Mouse (Mus musculus): Measurements from ENCODE around the gene Rnd3. TPM values are rescaled to one million over a fixed set of nuclear protein-coding genes. Genes with fewer than 3 reads are reported as not detected.

The Rnd3 gene
- total RNA-seq, 2 experiments from 2014 or later, result 2.3 TPM; not detected in 1

DNA sequence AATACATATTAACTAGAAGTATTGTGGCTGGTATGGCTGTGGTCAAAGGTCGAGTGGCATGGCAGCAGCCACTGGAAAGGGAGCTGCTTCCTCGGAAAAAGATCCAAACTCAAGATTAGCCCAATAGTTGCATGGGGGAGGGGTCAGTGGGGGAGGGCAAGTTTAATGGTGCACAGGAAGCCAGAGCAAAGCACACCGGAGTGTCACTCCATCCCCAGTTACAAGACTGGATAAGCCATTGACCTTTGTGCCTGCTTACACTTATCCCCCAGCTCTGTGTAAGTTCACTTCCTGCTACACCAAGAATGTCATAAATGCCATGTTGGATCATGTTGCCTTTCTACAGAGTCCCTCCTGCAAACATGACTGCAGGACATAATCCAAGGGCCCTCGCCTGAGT, 11.2 kb downstream of the Rnd3 start:
- ATAC-seq (replicated peaks; ENCODE audit: low FRiP score, low TSS enrichment, poor library complexity, severe bottlenecking), result no peak

DNA sequence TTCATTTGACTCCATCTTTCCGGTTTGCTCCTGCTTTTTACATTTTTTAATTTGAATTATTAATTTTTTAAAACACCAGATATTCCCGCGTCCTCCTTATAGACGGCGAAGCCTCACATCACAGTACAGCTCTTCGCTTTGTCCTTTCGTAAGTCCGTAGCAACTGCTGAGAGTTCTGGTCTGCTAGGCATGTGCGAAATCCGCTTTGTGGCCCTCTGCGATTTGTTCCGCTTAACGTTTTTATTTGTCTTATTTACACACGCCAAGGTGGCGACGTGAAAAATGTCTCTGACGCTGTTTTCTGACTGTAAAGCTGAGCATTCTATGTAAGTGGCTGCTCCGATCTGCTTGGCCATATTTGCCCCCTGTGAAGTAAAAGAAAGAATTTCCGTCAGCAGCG, 16.7 kb downstream of the Rnd3 start:
- no peak for ATAC-seq (replicated peaks; ENCODE audit: low FRiP score, low TSS enrichment, poor library complexity, severe bottlenecking)

- ATAC-seq (replicated peaks; ENCODE audit: low FRiP score, low TSS enrichment, poor library complexity, severe bottlenecking), result no peak
Observed at GRCm38 (mm10) chr2:51128090-51128489, 20.8 kb downstream of the Rnd3 start.

- ATAC-seq (replicated peaks; ENCODE audit: low FRiP score, low TSS enrichment, poor library complexity, severe bottlenecking), result no peak
Observed at GRCm38 (mm10) chr2:51110271-51110670, 38.6 kb downstream of the Rnd3 start.

DNA sequence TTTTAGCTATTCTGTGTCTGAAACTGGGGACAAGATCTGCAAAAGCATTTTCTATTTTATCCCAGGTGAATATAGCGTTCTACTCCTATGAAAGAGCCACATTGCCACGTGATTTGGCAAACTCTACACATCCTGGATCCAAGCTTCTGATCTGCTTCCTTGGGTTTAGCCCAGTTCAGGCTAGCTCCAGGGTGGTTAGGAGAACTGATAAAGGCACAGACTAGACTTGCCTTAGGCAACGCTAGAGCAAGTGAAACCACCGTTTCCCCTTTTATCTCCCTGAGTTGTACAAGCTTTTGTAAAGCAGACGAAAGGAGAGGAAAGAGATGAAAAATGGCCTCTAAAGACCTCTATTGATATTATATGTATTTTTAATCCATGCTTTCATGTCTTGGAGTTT, 40.3 kb downstream of the Rnd3 start:
- ATAC-seq (replicated peaks; ENCODE audit: low FRiP score, low TSS enrichment, poor library complexity, severe bottlenecking), result no peak

- ATAC-seq (replicated peaks; ENCODE audit: low FRiP score, low TSS enrichment, poor library complexity, severe bottlenecking), result no peak
Observed at GRCm38 (mm10) chr2:51101187-51101586, 47.7 kb downstream of the Rnd3 start.

- ATAC-seq (replicated peaks; ENCODE audit: low FRiP score, low TSS enrichment, poor library complexity, severe bottlenecking), result no peak
Observed at GRCm38 (mm10) chr2:51099987-51100386, 48.9 kb downstream of the Rnd3 start.

- ATAC-seq (replicated peaks; ENCODE audit: low FRiP score, low TSS enrichment, poor library complexity, severe bottlenecking), result no peak
Observed at GRCm38 (mm10) chr2:51099240-51099639, 49.7 kb downstream of the Rnd3 start.

- no peak for ATAC-seq (replicated peaks; ENCODE audit: low FRiP score, low TSS enrichment, poor library complexity, severe bottlenecking)
Observed at GRCm38 (mm10) chr2:51090688-51091087, 58.2 kb downstream of the Rnd3 start.

DNA sequence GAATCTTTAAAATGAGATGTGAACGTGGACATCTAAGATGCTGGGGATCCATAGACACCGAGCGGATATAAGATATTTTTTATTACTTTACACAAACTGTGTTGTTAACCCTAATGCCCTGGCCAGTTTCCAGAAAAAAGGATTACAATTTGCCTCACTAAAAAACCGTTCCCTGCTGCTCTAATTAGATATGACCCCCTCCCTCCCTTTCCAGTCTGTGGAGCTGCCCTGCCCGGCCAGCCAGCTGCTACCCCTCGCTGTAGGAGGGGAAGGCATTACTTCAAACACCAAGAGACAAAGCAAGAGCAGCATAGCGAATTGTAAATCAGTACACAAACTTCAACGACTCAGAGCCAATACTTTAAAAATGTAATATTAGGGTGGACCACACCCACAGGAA, 58.9 kb downstream of the Rnd3 start:
- ATAC-seq (replicated peaks; ENCODE audit: low FRiP score, low TSS enrichment, poor library complexity, severe bottlenecking), result no peak

GRCm38 (mm10) chr2:51088843-51089573, 59.9 kb downstream of the Rnd3 start:
- no peak for ATAC-seq (replicated peaks; ENCODE audit: low FRiP score, low TSS enrichment, poor library complexity, severe bottlenecking)

- no peak for ATAC-seq (replicated peaks; ENCODE audit: low FRiP score, low TSS enrichment, poor library complexity, severe bottlenecking)
Observed at GRCm38 (mm10) chr2:51088123-51088453, 60.8 kb downstream of the Rnd3 start.

- ATAC-seq (replicated peaks; ENCODE audit: low FRiP score, low TSS enrichment, poor library complexity, severe bottlenecking), result no peak
Observed at GRCm38 (mm10) chr2:51087307-51088122, 61.4 kb downstream of the Rnd3 start.

- ATAC-seq (replicated peaks; ENCODE audit: low FRiP score, low TSS enrichment, poor library complexity, severe bottlenecking), result no peak
Observed at GRCm38 (mm10) chr2:51085155-51085554, 63.8 kb downstream of the Rnd3 start.

GRCm38 (mm10) chr2:51082714-51083351, 66.1 kb downstream of the Rnd3 start:
- no peak for ATAC-seq (replicated peaks; ENCODE audit: low FRiP score, low TSS enrichment, poor library complexity, severe bottlenecking)
